Mouse (Mus musculus) hindbrain, embryonic 12.5 days (tissue): Measurements from ENCODE around the gene Sugct. TPM values are rescaled to one million over a fixed set of nuclear protein-coding genes. Genes with fewer than 3 reads are reported as not detected.

Source experiments
- ATAC-seq: fragments of 200-750 bp; cut with Nextera tagmentation; 2 replicates; pipeline ENCODE4 v1.8.0; 2017; ENCODE audit warnings: moderate TSS enrichment; ENCODE audit not compliant: low FRiP score
- H3K27ac ChIP-seq: fragments of 300-500 bp; sonication (generic); 2 replicates; pipeline ENCODE4 v1.5.1; 2016; ENCODE audit warnings: mild to moderate bottlenecking
- H3K27me3 ChIP-seq: fragments of 300-500 bp; sonication (generic); 2 replicates; pipeline ENCODE4 v1.6.1; 2016; ENCODE audit warnings: mild to moderate bottlenecking
- H3K36me3 ChIP-seq: fragments of 300-500 bp; sonication (generic); 2 replicates; pipeline ENCODE4 v1.6.1; 2016; ENCODE audit warnings: mild to moderate bottlenecking
- H3K4me1 ChIP-seq: fragments of 300-500 bp; sonication (generic); 2 replicates; pipeline ENCODE4 v1.6.1; 2016
- H3K4me2 ChIP-seq: fragments of 300-500 bp; sonication (generic); replicated peaks from 2 replicates; pipeline ENCODE4 v1.6.1; 2016; ENCODE audit warnings: mild to moderate bottlenecking
- H3K4me3 ChIP-seq: fragments of 300-500 bp; sonication (generic); 2 replicates; pipeline ENCODE4 v1.5.1; 2016; ENCODE audit warnings: mild to moderate bottlenecking
- H3K9ac ChIP-seq: fragments of 300-500 bp; sonication (generic); 2 replicates; pipeline ENCODE4 v1.6.1; 2016; ENCODE audit warnings: mild to moderate bottlenecking, moderate library complexity
- H3K9me3 ChIP-seq: fragments of 300-500 bp; sonication (generic); replicated peaks from 2 replicates; pipeline ENCODE4 v1.6.1; 2016; ENCODE audit warnings: mild to moderate bottlenecking
- WGBS: fragments of 180-500 bp; shearing (Covaris S2); methylation state at CpG from one replicate; pipeline ENCODE4 v1.1.7; 2016; 5-methylcytosine and 5-hydroxymethylcytosine counted together
- polyA plus RNA-seq: library from polyadenylated mRNA; unstranded; fragments of >200 nt; fragmentation: Nextera tagmentation; extraction: Ambion mirVana; gene quantifications from 2 replicates; pipeline ENCODE4 v1.2.1, GENCODE M21; 2016

Sugct gene
- polyA plus RNA-seq, 1 experiment from 2014 or later = 4.6 TPM

DNA sequence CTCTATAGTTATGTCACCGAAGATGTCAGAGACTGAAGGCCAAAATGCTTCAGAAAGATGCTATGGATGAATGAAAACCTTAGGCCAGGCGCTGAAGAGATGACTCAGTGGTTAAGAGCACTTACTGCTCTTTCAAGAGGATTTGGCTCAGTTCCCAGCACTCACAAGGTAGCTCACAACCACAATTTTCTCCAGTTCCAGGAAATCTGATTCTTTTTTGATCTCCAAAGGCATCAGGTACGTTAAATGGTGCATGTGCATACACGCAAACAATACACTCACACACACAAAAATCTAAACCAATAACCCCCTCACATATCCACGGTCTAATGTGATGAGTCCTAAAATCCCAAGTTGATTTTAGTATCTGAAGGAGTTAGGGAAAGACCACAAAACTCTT, 1.5 kb downstream of the Sugct start:
- H3K27me3 ChIP-seq = no peaks in the 10 kb centered on the region
- peak overlapping the region; percentile 58 for H3K4me2 ChIP-seq
- H3K9me3 ChIP-seq = no peaks in the 10 kb centered on the region
- WGBS = 75% methylated on average over 5 of the region's 5 CpGs
- no peak overlapping the region for H3K27ac ChIP-seq
- H3K36me3 ChIP-seq = no peaks in the 10 kb centered on the region
- ATAC-seq = no peak
- H3K9ac ChIP-seq = no peak overlapping the region
- H3K4me3 ChIP-seq = no peak overlapping the region
- H3K4me1 ChIP-seq = 0 out of 2 replicates have a peak, but pooled peaks cover 3% of the 10 kb centered on the region

DNA sequence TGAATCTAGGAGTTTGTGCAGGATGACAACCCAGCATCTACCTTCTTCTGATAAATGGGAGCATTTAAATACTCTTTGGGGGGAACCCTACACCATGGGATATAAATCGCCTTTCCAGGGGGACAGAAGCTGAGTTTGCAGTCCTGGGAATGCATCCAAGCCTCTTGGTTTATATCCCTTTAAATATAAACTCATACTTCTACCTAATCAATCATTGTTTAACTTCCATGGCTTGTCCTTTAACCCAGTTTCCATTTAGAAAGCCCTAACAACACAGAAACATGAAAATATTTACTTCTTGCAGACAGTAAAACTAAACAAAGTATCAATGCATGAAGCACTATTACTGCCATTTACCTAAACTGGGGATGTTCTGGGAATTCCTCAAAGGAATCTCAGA, 3.9 kb downstream of the Sugct start:
- no peak for ATAC-seq
- Histone ChIP-seq H3K9me3 (no peaks in the 10 kb centered on the region), H3K4me3 (no peak overlapping the region), H3K4me1 (no peaks in the 10 kb centered on the region), H3K36me3 (no peaks in the 10 kb centered on the region), H3K27ac (no peak overlapping the region), H3K27me3 (no peaks in the 10 kb centered on the region), H3K4me2 (no peak overlapping the region), H3K9ac (no peak overlapping the region)
- 69% methylated on average over 1 of the region's 1 CpGs for WGBS

DNA sequence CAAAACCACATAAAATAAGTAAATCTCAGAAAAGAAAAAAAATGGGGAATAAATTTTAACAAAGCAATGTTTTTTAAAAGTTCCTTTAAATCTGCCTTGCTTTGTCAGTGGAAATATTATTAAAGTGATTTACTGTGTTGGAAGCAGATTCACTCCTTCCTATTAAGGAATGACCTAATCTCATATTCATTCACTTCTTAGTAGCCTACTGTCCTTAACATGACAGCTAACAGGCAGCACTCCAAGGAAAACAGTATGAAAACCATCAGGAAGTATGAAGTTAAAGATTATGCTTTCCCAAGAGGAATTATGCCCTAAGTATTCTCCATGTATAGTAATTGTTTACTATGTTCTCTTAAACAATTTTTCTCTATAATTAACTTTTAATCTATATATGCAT, 4.7 kb downstream of the Sugct start:
- no peak overlapping the region for H3K9ac ChIP-seq
- no peaks in the 10 kb centered on the region for H3K4me1 ChIP-seq
- no peaks in the 10 kb centered on the region for H3K36me3 ChIP-seq
- H3K27ac ChIP-seq = no peak overlapping the region
- H3K9me3 ChIP-seq = no peaks in the 10 kb centered on the region
- H3K4me2 ChIP-seq = no peak overlapping the region
- no peaks in the 10 kb centered on the region for H3K27me3 ChIP-seq
- no peak for ATAC-seq
- no peak overlapping the region for H3K4me3 ChIP-seq

DNA sequence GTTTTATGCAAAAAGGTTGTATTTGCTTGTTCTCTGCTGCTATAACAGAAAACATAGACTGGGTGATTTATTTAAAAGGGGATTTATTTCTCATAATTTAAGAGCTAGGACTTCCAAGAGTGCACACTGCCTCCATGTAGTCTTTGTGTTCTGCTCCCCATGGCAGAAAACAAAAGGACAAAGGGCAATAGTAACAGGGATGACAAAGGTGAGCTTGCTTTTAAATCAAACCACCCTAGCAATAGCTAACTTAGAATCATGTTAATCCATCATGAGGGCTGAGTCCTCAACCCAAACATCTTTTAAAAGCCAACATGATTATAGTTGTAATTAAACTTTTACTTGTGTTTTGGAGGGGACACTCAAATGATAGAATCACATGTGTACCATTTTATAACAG, 5.9 kb downstream of the Sugct start:
- H3K27ac ChIP-seq = no peak overlapping the region
- no peak for ATAC-seq
- no peak overlapping the region for H3K4me2 ChIP-seq
- H3K9ac ChIP-seq = no peak overlapping the region
- no peak overlapping the region for H3K4me3 ChIP-seq
- no peaks in the 10 kb centered on the region for H3K9me3 ChIP-seq
- no peaks in the 10 kb centered on the region for H3K36me3 ChIP-seq
- H3K27me3 ChIP-seq = no peaks in the 10 kb centered on the region
- no peaks in the 10 kb centered on the region for H3K4me1 ChIP-seq

DNA sequence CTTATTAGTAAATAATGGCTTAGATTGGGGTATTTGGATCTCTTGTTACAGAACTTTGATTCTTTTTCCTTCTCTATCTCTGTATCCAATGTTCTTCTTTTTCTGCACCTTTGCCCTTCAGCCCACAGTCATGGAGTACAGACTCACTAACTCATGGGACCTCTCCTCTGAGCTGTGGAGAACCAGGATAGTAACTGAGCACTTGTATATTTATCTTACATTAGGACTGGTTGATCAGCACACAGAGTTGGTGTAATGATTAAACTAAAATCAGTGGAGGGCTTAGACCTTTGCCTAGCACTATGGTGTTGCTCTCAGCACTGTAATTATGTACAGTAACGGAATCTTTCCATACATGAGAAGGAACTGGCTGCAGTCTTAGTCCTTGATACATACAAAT, 24.2 kb downstream of the Sugct start:
- WGBS = 75% methylated on average over 1 of the region's 1 CpGs
- no peak overlapping the region for H3K4me3 ChIP-seq
- H3K9ac ChIP-seq = no peak overlapping the region
- no peaks in the 10 kb centered on the region for H3K9me3 ChIP-seq
- ATAC-seq = no peak
- no peaks in the 10 kb centered on the region for H3K36me3 ChIP-seq
- no peaks in the 10 kb centered on the region for H3K27me3 ChIP-seq
- H3K4me2 ChIP-seq = no peak overlapping the region
- no peak overlapping the region for H3K27ac ChIP-seq
- no peaks in the 10 kb centered on the region for H3K4me1 ChIP-seq

DNA sequence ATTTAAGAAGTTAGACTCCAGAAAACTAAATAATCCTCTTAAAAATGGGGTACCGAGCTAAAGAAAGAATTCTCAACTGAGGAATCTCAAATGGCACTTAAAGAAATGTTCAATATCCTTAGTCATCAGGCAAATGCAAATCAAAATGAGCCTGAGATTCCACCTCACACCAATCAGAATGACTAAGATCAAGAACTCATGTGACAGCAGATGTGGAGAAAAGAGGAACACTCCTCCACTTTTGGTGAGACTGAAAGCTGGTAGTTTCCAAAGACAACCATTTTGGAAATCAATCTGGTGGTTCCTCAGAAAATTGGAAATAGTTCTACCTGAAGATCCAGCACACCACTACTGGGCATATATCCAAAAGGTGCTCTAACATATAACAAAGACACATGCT, 28.0 kb downstream of the Sugct start:
- Histone ChIP-seq H3K36me3 (no peaks in the 10 kb centered on the region), H3K9me3 (no peaks in the 10 kb centered on the region), H3K9ac (no peak overlapping the region), H3K27me3 (no peaks in the 10 kb centered on the region), H3K4me3 (no peak overlapping the region), H3K27ac (no peak overlapping the region), H3K4me2 (no peak overlapping the region), H3K4me1 (no peaks in the 10 kb centered on the region)
- 84% methylated on average over 1 of the region's 1 CpGs for WGBS
- ATAC-seq = no peak

DNA sequence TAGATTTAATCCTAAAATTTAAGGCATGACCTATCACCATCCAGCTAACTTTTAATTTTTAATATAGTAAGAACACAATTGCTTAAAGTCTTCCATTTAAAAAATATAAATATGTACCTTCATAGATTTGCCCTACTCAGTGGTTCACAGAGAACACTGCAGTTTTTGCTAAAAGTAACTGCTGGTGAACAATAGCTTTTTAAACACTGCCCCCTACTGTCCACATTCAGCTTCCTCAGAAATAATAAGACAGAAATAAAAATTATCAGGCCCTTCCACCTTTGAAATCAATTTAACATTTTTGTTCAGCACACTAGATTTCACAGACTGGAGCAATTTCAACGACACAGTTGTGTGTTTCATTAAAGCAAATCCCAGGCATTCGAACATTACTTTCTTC, 53.1 kb downstream of the Sugct start:
- Histone ChIP-seq H3K9me3 (no peaks in the 10 kb centered on the region), H3K4me1 (no peaks in the 10 kb centered on the region), H3K4me2 (no peak overlapping the region), H3K4me3 (no peak overlapping the region), H3K9ac (no peak overlapping the region), H3K27me3 (no peaks in the 10 kb centered on the region), H3K36me3 (no peaks in the 10 kb centered on the region), H3K27ac (no peak overlapping the region)
- ATAC-seq = no peak
- WGBS = 55% methylated on average over 2 of the region's 2 CpGs

DNA sequence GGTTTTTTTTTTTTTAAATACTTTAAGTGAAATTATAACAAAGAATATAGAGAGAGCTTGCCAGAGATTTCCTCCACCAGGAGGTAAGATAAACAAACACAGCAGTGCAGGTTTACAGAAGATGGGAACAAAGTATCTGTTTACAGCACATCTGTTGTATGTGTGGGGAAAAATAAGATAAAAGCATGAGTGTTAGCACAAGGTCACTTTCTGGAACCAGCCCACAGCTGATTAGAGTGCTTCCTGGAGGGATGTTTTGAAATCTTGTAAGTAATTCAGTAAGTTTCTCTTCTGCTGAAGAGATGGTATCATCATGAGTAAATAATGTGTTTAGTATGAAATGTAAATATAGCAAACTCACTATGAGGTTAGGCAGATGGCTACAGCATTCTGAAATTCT, 57.3 kb downstream of the Sugct start:
- H3K4me1 ChIP-seq = no peaks in the 10 kb centered on the region
- no peaks in the 10 kb centered on the region for H3K9me3 ChIP-seq
- ATAC-seq = no peak
- H3K27me3 ChIP-seq = no peaks in the 10 kb centered on the region
- H3K4me2 ChIP-seq = no peak overlapping the region
- H3K27ac ChIP-seq = no peak overlapping the region
- H3K4me3 ChIP-seq = no peak overlapping the region
- no peak overlapping the region for H3K9ac ChIP-seq
- H3K36me3 ChIP-seq = no peaks in the 10 kb centered on the region

DNA sequence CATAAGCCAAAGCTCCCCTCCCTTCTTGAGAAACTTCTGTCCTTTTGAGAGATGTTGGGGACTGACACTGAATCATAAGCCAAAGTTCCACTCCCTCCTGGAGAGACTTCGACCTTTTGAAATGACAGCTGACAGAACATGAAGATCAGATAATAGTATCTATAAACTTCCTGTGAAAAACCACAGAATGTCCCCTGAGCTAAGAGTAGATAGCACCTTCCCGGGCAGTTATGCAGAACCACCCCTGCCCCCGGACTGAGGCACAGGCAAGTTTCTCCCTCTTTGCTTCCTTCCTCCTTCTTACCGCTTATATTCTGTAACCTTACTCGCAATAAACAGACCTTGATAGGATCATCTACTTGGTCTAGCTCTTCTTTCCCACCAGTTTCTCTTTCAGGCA, 68.2 kb downstream of the Sugct start:
- ATAC-seq = no peak
- 88% methylated on average over 5 of the region's 5 CpGs for WGBS
- no peak overlapping the region for H3K27ac ChIP-seq

DNA sequence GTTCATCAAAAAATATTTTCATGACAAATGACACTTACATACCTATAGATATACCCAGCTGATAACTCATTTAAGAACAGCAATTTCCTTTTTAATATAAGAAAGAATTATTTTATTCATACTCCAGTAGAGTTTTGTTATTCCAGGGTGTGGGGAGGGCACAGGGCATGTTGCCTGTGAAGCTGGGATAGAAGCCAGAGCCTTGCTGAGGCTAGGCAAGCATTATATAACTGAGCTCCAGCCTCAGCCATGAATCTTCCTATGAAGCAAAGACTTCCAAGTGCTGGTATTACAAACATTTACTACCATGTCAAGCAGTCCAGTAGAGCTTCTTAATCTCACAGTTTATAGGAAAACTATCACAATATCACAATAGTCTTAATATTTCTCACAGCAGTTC, 70.4 kb downstream of the Sugct start:
- Histone ChIP-seq H3K4me2 (no peak overlapping the region), H3K27ac (no peak overlapping the region), H3K9me3 (no peaks in the 10 kb centered on the region), H3K36me3 (no peaks in the 10 kb centered on the region), H3K4me3 (no peak overlapping the region), H3K9ac (no peak overlapping the region), H3K4me1 (no peaks in the 10 kb centered on the region), H3K27me3 (no peaks in the 10 kb centered on the region)
- no peak for ATAC-seq

More for the DNA sequence above, 68.2 kb downstream of the Sugct start:
- Histone ChIP-seq H3K9me3 (no peaks in the 10 kb centered on the region), H3K4me1 (no peaks in the 10 kb centered on the region), H3K36me3 (no peaks in the 10 kb centered on the region), H3K4me3 (no peak overlapping the region), H3K27me3 (no peaks in the 10 kb centered on the region), H3K9ac (no peak overlapping the region), H3K4me2 (no peak overlapping the region)

DNA sequence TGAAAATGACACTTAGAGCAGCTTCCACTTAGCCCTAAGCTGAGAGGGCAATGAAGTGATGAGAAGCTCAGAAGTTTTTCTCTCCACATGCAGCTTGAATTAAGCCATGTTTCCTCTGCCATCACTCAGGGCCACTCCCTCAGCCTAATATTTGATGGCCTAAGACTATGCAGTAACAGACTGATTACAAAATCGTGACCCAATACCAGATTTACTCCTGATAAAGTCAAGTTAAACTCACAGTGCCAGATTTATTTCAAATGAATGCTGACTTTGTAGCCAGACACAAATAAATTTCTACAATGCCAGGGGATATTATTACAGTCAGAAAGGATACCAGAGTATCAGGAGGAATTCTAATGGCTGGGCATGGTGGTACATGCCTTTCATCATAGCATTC, 89.1 kb downstream of the Sugct start:
- H3K4me3 ChIP-seq = no peak overlapping the region
- WGBS = 81% methylated on average over 1 of the region's 1 CpGs
- no peaks in the 10 kb centered on the region for H3K36me3 ChIP-seq
- H3K9ac ChIP-seq = no peak overlapping the region
- no peaks in the 10 kb centered on the region for H3K4me1 ChIP-seq
- ATAC-seq = no peak
- no peak overlapping the region for H3K4me2 ChIP-seq
- no peaks in the 10 kb centered on the region for H3K27me3 ChIP-seq
- H3K9me3 ChIP-seq = no peaks in the 10 kb centered on the region
- no peak overlapping the region for H3K27ac ChIP-seq

DNA sequence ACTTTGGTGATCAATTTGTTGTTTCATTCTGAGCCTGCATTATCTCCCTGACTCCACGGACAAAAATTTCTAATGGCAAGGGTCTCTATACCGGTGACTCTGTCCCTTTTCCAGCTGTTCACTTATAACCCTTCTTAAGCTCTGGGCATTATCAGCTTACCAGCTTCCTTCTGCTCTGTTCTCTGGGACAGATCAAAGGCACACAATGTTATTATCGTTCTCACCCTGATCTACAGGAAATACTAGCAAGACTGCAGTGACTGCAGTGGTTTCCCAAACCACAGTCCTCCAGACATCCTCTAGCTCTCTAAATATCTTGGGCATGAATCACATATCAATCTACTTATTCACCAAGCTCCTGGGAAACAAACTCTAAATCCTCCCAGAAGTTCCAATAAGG, 90.7 kb downstream of the Sugct start:
- H3K4me1 ChIP-seq = no peaks in the 10 kb centered on the region
- ATAC-seq = no peak

DNA sequence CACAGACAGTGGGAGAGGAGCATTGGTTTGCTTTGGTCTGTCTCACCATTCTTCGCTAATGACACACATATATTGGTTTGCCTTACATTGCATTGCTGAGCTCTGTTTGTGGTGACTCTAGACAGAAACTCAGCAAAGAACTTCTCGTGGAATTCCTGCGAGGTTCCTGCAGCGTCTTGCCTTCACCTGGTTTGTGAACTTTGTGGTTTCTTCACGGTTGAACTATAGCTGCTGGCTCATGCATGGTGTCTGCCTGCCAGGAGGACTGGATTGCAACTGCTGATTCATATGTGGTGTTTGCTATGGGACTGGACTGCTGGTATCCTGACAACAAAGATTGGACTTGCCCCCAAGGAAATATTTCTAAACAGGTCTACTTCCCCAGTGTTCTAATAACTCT, 91.6 kb downstream of the Sugct start:
- Histone ChIP-seq H3K4me3 (no peak overlapping the region), H3K27me3 (no peaks in the 10 kb centered on the region), H3K9ac (no peak overlapping the region), H3K9me3 (no peaks in the 10 kb centered on the region), H3K27ac (no peak overlapping the region), H3K4me1 (no peaks in the 10 kb centered on the region), H3K36me3 (no peaks in the 10 kb centered on the region), H3K4me2 (no peak overlapping the region)
- WGBS = 90% methylated on average over 5 of the region's 5 CpGs
- ATAC-seq = no peak

More for the DNA sequence above, 90.7 kb downstream of the Sugct start:
- Histone ChIP-seq H3K4me3 (no peak overlapping the region), H3K27me3 (no peaks in the 10 kb centered on the region), H3K9me3 (no peaks in the 10 kb centered on the region), H3K4me2 (no peak overlapping the region), H3K36me3 (no peaks in the 10 kb centered on the region), H3K27ac (no peak overlapping the region), H3K9ac (no peak overlapping the region)
- WGBS = 80% methylated on average over 3 of the region's 3 CpGs
